13 mouse cellular contexts compared by ENCODE assay signal in the genomic region with DNA sequence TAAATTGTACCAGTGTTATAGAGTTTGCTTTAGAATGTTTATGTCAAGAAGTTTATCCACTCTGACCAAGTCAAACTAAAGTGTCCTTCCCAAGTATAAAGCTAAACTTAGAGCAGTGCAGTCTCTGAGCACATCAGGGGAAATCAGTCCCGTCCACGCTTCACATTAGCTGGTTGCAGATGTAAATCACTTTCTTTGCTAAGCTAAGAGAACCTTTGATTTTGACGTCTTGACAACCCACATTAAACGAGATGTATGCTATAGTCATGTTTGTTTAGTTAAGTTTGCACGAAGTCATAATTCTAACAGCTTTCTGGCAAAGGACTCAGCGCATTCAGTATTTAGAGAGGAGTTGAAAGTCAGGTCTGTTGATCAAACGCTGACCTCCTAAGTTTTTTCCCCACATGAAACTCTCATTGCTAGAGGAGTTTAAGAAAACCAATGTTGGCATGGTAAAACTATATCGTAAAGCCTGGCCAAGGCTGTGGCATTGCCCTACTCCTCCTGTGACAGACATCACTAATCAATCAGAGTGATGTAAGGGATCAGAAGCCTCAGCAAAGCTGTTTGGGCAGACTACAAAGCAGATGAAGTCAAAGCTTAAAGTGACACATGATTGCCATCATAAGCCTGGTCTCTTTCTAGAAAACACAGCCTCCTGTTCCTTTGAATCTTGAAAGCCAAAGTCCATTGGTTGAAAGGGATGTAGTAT.
"Had no signal": no experiment of that assay in that cellular context is flagged by ENCODE, and none has a peak within 500 bp of the region (broad histone marks: within the 10 kb centered on the region; RNA-seq: fewer than 3 reads in every experiment).

No protein-coding gene starts in this region.

- H3K27ac ChIP-seq: limb, embryonic 13.5 days; liver, embryonic 14.5 days; midbrain, embryonic 12.5 days; neural tube, embryonic 13.5 days had no signal

- H3K36me3 ChIP-seq: midbrain, embryonic 12.5 days; neural tube, embryonic 13.5 days had no signal

- H3K9me3 ChIP-seq: limb, embryonic 13.5 days; midbrain, embryonic 12.5 days; neural tube, embryonic 13.5 days had no signal

- H3K4me2 ChIP-seq: limb, embryonic 13.5 days; midbrain, embryonic 12.5 days; neural tube, embryonic 13.5 days had no signal

- H3K4me1 ChIP-seq: neural tube, embryonic 13.5 days had no signal

- H3K4me3 ChIP-seq: limb, embryonic 13.5 days; midbrain, embryonic 12.5 days; neural tube, embryonic 13.5 days had no signal

- ATAC-seq: hindbrain, embryonic 16.5 days; inflammation-experienced regulatory T-cells, adult 6 months; midbrain, embryonic 16.5 days had no signal

- H3K27me3 ChIP-seq: midbrain, embryonic 12.5 days; neural tube, embryonic 13.5 days had no signal

- DNase-seq: kidney, adult 9 months; left cerebral cortex, postnatal 4 days; lung, adult 2 months; retina, postnatal 1 day; thymus, adult 2 months; thymus, postnatal 36 days had no signal

- H3K9ac ChIP-seq: limb, embryonic 13.5 days; liver, embryonic 14.5 days; midbrain, embryonic 12.5 days; neural tube, embryonic 13.5 days had no signal
